Mouse (Mus musculus): ENCODE data around the gene Lrrtm4.

Lrrtm4 gene

GRCm38 (mm10) chr6:80018765-80019164 is at the start of gene Lrrtm4:
Gene Lrrtm4 (plus strand): TSS chr6:80018877.
- peak; percentile 15 for DNase-seq (ENCODE audit: low read depth, low spot score)

- no peak for DNase-seq (ENCODE audit: low read depth, low spot score)
Observed at GRCm38 (mm10) chr6:80019189-80019860, 648 bp downstream of the Lrrtm4 start.

- DNase-seq (ENCODE audit: low read depth, low spot score): no peak
Observed at GRCm38 (mm10) chr6:80019861-80020230, 1.2 kb downstream of the Lrrtm4 start.

- peak; percentile 6 for DNase-seq (ENCODE audit: low read depth, low spot score)
Observed at GRCm38 (mm10) chr6:80056849-80057248, 38.2 kb downstream of the Lrrtm4 start.

GRCm38 (mm10) chr6:80078001-80078400 is 59.3 kb downstream of the Lrrtm4 start:
- DNase-seq (ENCODE audit: low read depth, low spot score): no peak

GRCm38 (mm10) chr6:80079290-80079689 is 60.6 kb downstream of the Lrrtm4 start:
- DNase-seq (ENCODE audit: low read depth, low spot score): no peak

- no peak for DNase-seq (ENCODE audit: low read depth, low spot score)
Observed at GRCm38 (mm10) chr6:80094909-80095308, 76.2 kb downstream of the Lrrtm4 start.

- no peak for DNase-seq (ENCODE audit: low read depth, low spot score)
Observed at GRCm38 (mm10) chr6:80105343-80105742, 86.7 kb downstream of the Lrrtm4 start.

GRCm38 (mm10) chr6:80105843-80106242 is 87.2 kb downstream of the Lrrtm4 start:
- no peak for DNase-seq (ENCODE audit: low read depth, low spot score)

- DNase-seq (ENCODE audit: low read depth, low spot score): no peak
Observed at GRCm38 (mm10) chr6:80126419-80126818, 107.7 kb downstream of the Lrrtm4 start.

- no peak for DNase-seq (ENCODE audit: low read depth, low spot score)
Observed at GRCm38 (mm10) chr6:80162585-80162984, 143.9 kb downstream of the Lrrtm4 start.

GRCm38 (mm10) chr6:80181916-80182315 is 163.2 kb downstream of the Lrrtm4 start:
- DNase-seq (ENCODE audit: low read depth, low spot score): no peak

- no peak for DNase-seq (ENCODE audit: low read depth, low spot score)
Observed at GRCm38 (mm10) chr6:80182353-80182752, 163.7 kb downstream of the Lrrtm4 start.

GRCm38 (mm10) chr6:80185489-80186113 is 166.9 kb downstream of the Lrrtm4 start:
- no peak for DNase-seq (ENCODE audit: low read depth, low spot score)

GRCm38 (mm10) chr6:80186791-80187190 is 168.1 kb downstream of the Lrrtm4 start:
- DNase-seq (ENCODE audit: low read depth, low spot score): no peak

GRCm38 (mm10) chr6:80209476-80209875 is 190.8 kb downstream of the Lrrtm4 start:
- DNase-seq (ENCODE audit: low read depth, low spot score): no peak

- DNase-seq (ENCODE audit: low read depth, low spot score): no peak
Observed at GRCm38 (mm10) chr6:80210281-80210680, 191.6 kb downstream of the Lrrtm4 start.

- DNase-seq (ENCODE audit: low read depth, low spot score): no peak
Observed at GRCm38 (mm10) chr6:80261595-80261994, 242.9 kb downstream of the Lrrtm4 start.

GRCm38 (mm10) chr6:80263972-80264371 is 245.3 kb downstream of the Lrrtm4 start:
- DNase-seq (ENCODE audit: low read depth, low spot score): no peak

GRCm38 (mm10) chr6:80264584-80264983 is 245.9 kb downstream of the Lrrtm4 start:
- DNase-seq (ENCODE audit: low read depth, low spot score): no peak

- no peak for DNase-seq (ENCODE audit: low read depth, low spot score)
Observed at GRCm38 (mm10) chr6:80265746-80266145, 247.1 kb downstream of the Lrrtm4 start.

- peak; percentile 11 for DNase-seq (ENCODE audit: low read depth, low spot score)
Observed at GRCm38 (mm10) chr6:80286968-80287367, 268.3 kb downstream of the Lrrtm4 start.

GRCm38 (mm10) chr6:80301871-80302270 is 283.2 kb downstream of the Lrrtm4 start:
- no peak for DNase-seq (ENCODE audit: low read depth, low spot score)

All from ES-CJ7 (cell line).